Comparison of ENCODE assay signal across 11 mouse cellular contexts in the genomic region with DNA sequence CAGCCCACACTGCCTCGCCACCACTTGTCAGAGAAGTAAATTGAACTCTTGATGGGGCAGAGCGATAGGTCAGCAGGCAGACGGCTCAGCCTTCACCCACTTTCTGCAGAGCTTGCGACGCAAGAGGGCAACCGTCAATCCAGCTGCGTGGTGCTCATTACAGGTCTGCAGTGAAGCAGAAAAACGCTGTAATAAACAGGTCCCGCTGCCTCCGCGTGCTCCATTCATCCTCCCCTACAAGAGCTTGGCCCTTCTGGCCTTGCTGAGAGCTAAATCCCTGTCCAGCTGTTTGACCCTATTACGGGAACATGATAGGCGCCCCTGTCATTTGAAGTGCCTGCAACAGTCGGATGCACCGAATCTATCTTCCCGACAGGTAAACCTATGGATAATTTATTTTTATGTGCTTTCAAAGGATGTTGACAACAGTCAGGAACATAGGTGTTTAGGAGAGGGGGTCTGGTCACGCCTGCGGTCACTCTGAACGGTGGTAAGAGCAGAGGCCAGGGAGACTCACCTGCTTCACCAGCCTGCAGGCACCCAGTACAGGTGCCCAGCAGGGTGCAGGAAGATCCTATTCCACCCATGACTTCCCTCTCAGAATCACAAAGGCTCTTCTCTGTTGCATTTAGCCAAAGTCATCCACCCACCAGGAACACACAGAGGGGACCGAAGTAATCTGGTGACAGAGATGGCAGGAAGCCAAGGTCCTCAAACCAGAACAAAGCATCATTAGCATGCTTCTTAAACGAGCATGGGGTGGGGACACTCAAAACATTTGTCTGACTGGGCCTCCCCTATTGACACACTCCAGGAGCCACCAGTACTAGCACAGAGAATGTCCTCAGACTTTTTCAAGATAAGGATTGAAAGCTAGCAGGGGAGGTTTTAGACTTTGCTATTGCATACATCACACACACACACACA.
DNase-seq lines count a peak whose midpoint lies in the region; ATAC-seq and TF ChIP-seq lines count a peak whose summit lies in the region.
"Had no signal": no experiment of that assay in that cellular context is flagged by ENCODE, and none has a peak within 500 bp of the region (broad histone marks: within the 10 kb centered on the region; RNA-seq: fewer than 3 reads in every experiment).

No protein-coding gene starts in this region.

- no peak for TF ChIP-seq POLR2A in heart, adult 2 months (IDR thresholded peaks at IDR 0.05; ENCODE audit: insufficient read depth, low read depth, low read length)

- ATAC-seq in heart, embryonic 16.5 days (replicated peaks; ENCODE audit: extremely low read depth, insufficient read depth, low FRiP score), result peak; percentile 70
- 0 out of 2 replicates have a peak, but pooled peaks have one; percentile 45 for ATAC-seq in midbrain, embryonic 13.5 days
- no peak for ATAC-seq in midbrain, embryonic 11.5 days (ENCODE audit: low FRiP score)
- ATAC-seq in hindbrain, embryonic 12.5 days (ENCODE audit: low FRiP score), result peak; percentile 56; the same call in 1 of the 2 replicates
- ATAC-seq: activated CD4-positive, CD25-positive, alpha-beta regulatory T cell, adult 4 months; inflammation-experienced regulatory T-cells, adult 6 months had no signal

- no peak for TF ChIP-seq CTCF in heart, adult 2 months (IDR thresholded peaks at IDR 0.05)
- TF ChIP-seq CTCF in left cerebral cortex, adult 2 months (IDR thresholded peaks at IDR 0.05), result no peak

- H3K9me3 ChIP-seq in heart, embryonic 16.5 days (replicated peaks; ENCODE audit: control insufficient read depth, low read length), result no peaks in the 10 kb centered on the region
- H3K9me3 ChIP-seq in midbrain, embryonic 13.5 days, result no peaks in the 10 kb centered on the region
- H3K9me3 ChIP-seq in midbrain, embryonic 11.5 days (ENCODE audit: control insufficient read depth, low read length), result no peaks in the 10 kb centered on the region
- no peaks in the 10 kb centered on the region for H3K9me3 ChIP-seq in hindbrain, embryonic 12.5 days (replicated peaks)

- no peak overlapping the region for H3K9ac ChIP-seq in heart, embryonic 16.5 days (ENCODE audit: low read length)
- no peak overlapping the region for H3K9ac ChIP-seq in heart, adult 2 months (ENCODE audit: low read depth, low read length)
- no peak overlapping the region for H3K9ac ChIP-seq in midbrain, embryonic 13.5 days (replicated peaks)
- H3K9ac ChIP-seq in midbrain, embryonic 11.5 days (ENCODE audit: low read length), result no peak overlapping the region
- H3K9ac ChIP-seq in hindbrain, embryonic 12.5 days, result no peak overlapping the region

- WGBS in heart, embryonic 16.5 days, result 69% methylated on average over 21 of the region's 21 CpGs
- WGBS in heart, adult 2 months, result 76% methylated on average over 21 of the region's 21 CpGs
- 32% methylated on average over 21 of the region's 21 CpGs for WGBS in midbrain, embryonic 13.5 days
- WGBS in midbrain, embryonic 11.5 days, result 38% methylated on average over 21 of the region's 21 CpGs
- WGBS in hindbrain, embryonic 12.5 days, result 48% methylated on average over 21 of the region's 21 CpGs

- H3K79me2 ChIP-seq in heart, adult 2 months (replicated peaks; ENCODE audit: control insufficient read depth, insufficient read depth, low read length), result no peaks in the 10 kb centered on the region

- H3K4me2 ChIP-seq in heart, embryonic 16.5 days (ENCODE audit: low read depth, low read length), result no peak overlapping the region
- H3K4me2 ChIP-seq in midbrain, embryonic 13.5 days (replicated peaks), result no peak overlapping the region
- H3K4me2 ChIP-seq in midbrain, embryonic 11.5 days, result no peak overlapping the region
- no peak overlapping the region for H3K4me2 ChIP-seq in hindbrain, embryonic 12.5 days (replicated peaks)

- DNase-seq in heart, adult 2 months, result no peak
- no peak for DNase-seq in midbrain, embryonic 11.5 days (ENCODE audit: low spot score, missing footprints)
- no peak for DNase-seq in cerebellum, postnatal 14 days
- no peak for DNase-seq in left cerebral cortex, adult 2 months (ENCODE audit: extremely low spot score in 1 of 2, low spot score in 2 of 2)
- no peak for DNase-seq in frontal cortex, postnatal 25 days (ENCODE audit: low spot score in 2 of 2)
- DNase-seq: lung, postnatal 36 days had no signal

- H3K4me1 ChIP-seq in heart, embryonic 16.5 days (ENCODE audit: control insufficient read depth, insufficient read depth, low read length), result peaks cover 9% of the 10 kb centered on the region
- H3K4me1 ChIP-seq in heart, adult 2 months (ENCODE audit: control insufficient read depth, insufficient read depth, low read length), result no peaks in the 10 kb centered on the region
- H3K4me1 ChIP-seq in midbrain, embryonic 13.5 days (replicated peaks), result peaks cover 24% of the 10 kb centered on the region
- no peaks in the 10 kb centered on the region for H3K4me1 ChIP-seq in midbrain, embryonic 11.5 days (ENCODE audit: control insufficient read depth, insufficient read depth, low read length)
- peaks cover 11% of the 10 kb centered on the region for H3K4me1 ChIP-seq in hindbrain, embryonic 12.5 days

- no peak for TF ChIP-seq EP300 in heart, adult 2 months (IDR thresholded peaks at IDR 0.05; ENCODE audit: insufficient read depth, low read depth, low read length)

- no peak overlapping the region for H3K4me3 ChIP-seq in heart, embryonic 16.5 days (ENCODE audit: low read length)
- H3K4me3 ChIP-seq in heart, adult 2 months, result no peak overlapping the region
- H3K4me3 ChIP-seq in midbrain, embryonic 13.5 days (replicated peaks), result no peak overlapping the region
- no peak overlapping the region for H3K4me3 ChIP-seq in midbrain, embryonic 11.5 days (ENCODE audit: low read depth, low read length)
- H3K4me3 ChIP-seq in hindbrain, embryonic 12.5 days, result no peak overlapping the region
- no peak overlapping the region for H3K4me3 ChIP-seq in left cerebral cortex, adult 2 months

- peaks cover 36% of the 10 kb centered on the region for H3K27me3 ChIP-seq in heart, embryonic 16.5 days (ENCODE audit: control insufficient read depth, insufficient read depth, low read length)
- no peaks in the 10 kb centered on the region for H3K27me3 ChIP-seq in heart, adult 2 months (ENCODE audit: control insufficient read depth, insufficient read depth, low read length)
- peaks cover 11% of the 10 kb centered on the region; the same call in 1 of the 2 replicates for H3K27me3 ChIP-seq in midbrain, embryonic 13.5 days
- no peaks in the 10 kb centered on the region for H3K27me3 ChIP-seq in midbrain, embryonic 11.5 days (ENCODE audit: control insufficient read depth, insufficient read depth, low read length)
- H3K27me3 ChIP-seq in hindbrain, embryonic 12.5 days, result no peaks in the 10 kb centered on the region

- no peaks in the 10 kb centered on the region for H3K36me3 ChIP-seq in heart, embryonic 16.5 days (ENCODE audit: control insufficient read depth, insufficient read depth)
- H3K36me3 ChIP-seq in heart, adult 2 months (ENCODE audit: control insufficient read depth, insufficient read depth, low read length), result no peaks in the 10 kb centered on the region
- H3K36me3 ChIP-seq in midbrain, embryonic 13.5 days, result no peaks in the 10 kb centered on the region
- no peaks in the 10 kb centered on the region for H3K36me3 ChIP-seq in midbrain, embryonic 11.5 days (ENCODE audit: control insufficient read depth, insufficient read depth, low read length)
- H3K36me3 ChIP-seq in hindbrain, embryonic 12.5 days, result no peaks in the 10 kb centered on the region

- H3K27ac ChIP-seq in heart, embryonic 16.5 days (ENCODE audit: low read length), result no peak overlapping the region
- H3K27ac ChIP-seq in heart, adult 2 months, result no peak overlapping the region
- no peak overlapping the region for H3K27ac ChIP-seq in midbrain, embryonic 13.5 days
- H3K27ac ChIP-seq in midbrain, embryonic 11.5 days (ENCODE audit: low read depth, low read length), result no peak overlapping the region
- H3K27ac ChIP-seq in hindbrain, embryonic 12.5 days, result peak overlapping the region; percentile 17; the same call in 1 of the 2 replicates
- no peak overlapping the region for H3K27ac ChIP-seq in left cerebral cortex, adult 2 months

- intact Hi-C loops in heart, adult 2 months (cut with DNase I), result no loop called here
- intact Hi-C loops in left cerebral cortex, adult 2 months (cut with DNase I), result no loop called here
